Mouse (Mus musculus) kidney, postnatal 0 days (tissue): ENCODE results near the gene Afm. TPM values are rescaled to one million over a fixed set of nuclear protein-coding genes. Genes with fewer than 3 reads are reported as not detected.

Experiments used
- ATAC-seq: fragments of 200-750 bp; cut with Nextera tagmentation; replicated peaks from 2 replicates; pipeline ENCODE4 v1.8.0; 2017; ENCODE audit warnings: low read depth, moderate number of reproducible peaks, moderate TSS enrichment, moderate library complexity; ENCODE audit not compliant: low FRiP score
- DNase-seq: peaks from one replicate; pipeline ENCODE4 v3.0.0-alpha.2; 2016; ENCODE audit warnings: low spot score
- H3K27ac ChIP-seq: fragments of 300-500 bp; sonication (generic); 2 replicates; pipeline ENCODE4 v1.5.1; 2014; ENCODE audit warnings: mild to moderate bottlenecking
- H3K27me3 ChIP-seq: fragments of 300-500 bp; sonication (generic); 2 replicates; pipeline ENCODE4 v1.6.1; 2014; ENCODE audit warnings: low read length, mixed read lengths; ENCODE audit not compliant: insufficient read depth
- H3K36me3 ChIP-seq: fragments of 300-500 bp; sonication (generic); 2 replicates; pipeline ENCODE4 v1.6.1; 2014; ENCODE audit warnings: low read length, mixed read lengths; ENCODE audit not compliant: insufficient read depth
- H3K4me1 ChIP-seq: fragments of 300-500 bp; sonication (generic); replicated peaks from 2 replicates; pipeline ENCODE4 v1.6.1; 2014; ENCODE audit warnings: antibody characterized with exemption, low read length, mixed read lengths; ENCODE audit not compliant: insufficient read depth
- H3K4me2 ChIP-seq: fragments of 300-500 bp; sonication (generic); 2 replicates; pipeline ENCODE4 v1.6.1; 2014; ENCODE audit warnings: mild to moderate bottlenecking, low read length, moderate library complexity, mixed read lengths
- H3K4me3 ChIP-seq: fragments of 300-500 bp; sonication (generic); replicated peaks from 2 replicates; pipeline ENCODE4 v1.5.1; 2014; ENCODE audit warnings: low read depth, low read length
- H3K9ac ChIP-seq: fragments of 300-500 bp; sonication (generic); 2 replicates; pipeline ENCODE4 v1.6.1; 2014; ENCODE audit warnings: low read depth, low read length
- H3K9me3 ChIP-seq: fragments of 300-500 bp; sonication (generic); replicated peaks from 2 replicates; pipeline ENCODE4 v1.6.1; 2016; ENCODE audit warnings: low read length, inconsistent platforms, mixed read lengths
- CTCF ChIP-seq: IDR thresholded peaks from 2 replicates; pipeline ENCODE4 v1.5.1; 2016; ENCODE audit warnings: antibody characterized with exemption, low read depth, mild to moderate bottlenecking, moderate library complexity
- WGBS: fragments of 180-500 bp; shearing (Covaris S2); extraction: QIAGEN DNeasy Blood & Tissue Kit; methylation state at CpG from one replicate; pipeline ENCODE4 v1.1.7; 2014; 5-methylcytosine and 5-hydroxymethylcytosine counted together
- polyA plus RNA-seq: library from polyadenylated mRNA; unstranded; fragments of >200 nt; fragmentation: Nextera tagmentation; extraction: Ambion mirVana; gene quantifications from 2 replicates; pipeline ENCODE4 v1.2.1, GENCODE M21; 2015

The Afm gene
- 22.0 and 22.8 TPM in 2 replicates for polyA plus RNA-seq

GRCm38 (mm10) chr5:90518356-90519100 lies at the start of gene Afm:
Gene Afm (plus strand): TSS chr5:90518932.
- Histone ChIP-seq H3K36me3 (no peaks in the 10 kb centered on the region), H3K27ac (peak within 1 kb of the TSS; percentile 83), H3K27me3 (no peaks in the 10 kb centered on the region), H3K4me3 (no peak within 1 kb of the TSS), H3K4me1 (no peaks in the 10 kb centered on the region), H3K9me3 (no peaks in the 10 kb centered on the region), H3K4me2 (peak within 1 kb of the TSS; percentile 15; the same call in 1 of the 2 replicates), H3K9ac (no peak within 1 kb of the TSS)
- no peak for TF ChIP-seq CTCF
- DNase-seq (peak; percentile 26), ATAC-seq (no peak; the same call in 1 of the 2 replicates)
- WGBS: 51% methylated on average over 6 of the region's 6 CpGs

- Histone ChIP-seq H3K4me1 (0 out of 2 replicates have a peak, but pooled peaks cover 3% of the 10 kb centered on the region), H3K4me3 (no peak overlapping the region), H3K9ac (no peak overlapping the region), H3K27me3 (no peaks in the 10 kb centered on the region), H3K9me3 (no peaks in the 10 kb centered on the region), H3K27ac (no peak overlapping the region), H3K4me2 (no peak overlapping the region), H3K36me3 (no peaks in the 10 kb centered on the region)
- WGBS: 81% methylated on average over 3 of the region's 3 CpGs
- TF ChIP-seq CTCF: no peak
- DNase-seq: no peak
- no peak for ATAC-seq
Measured at GRCm38 (mm10) chr5:90470836-90471235, 47.9 kb upstream of the Afm start.

GRCm38 (mm10) chr5:90473902-90474301 lies 44.8 kb upstream of the Afm start:
- no peaks in the 10 kb centered on the region for H3K9me3 ChIP-seq
- H3K27ac ChIP-seq: no peak overlapping the region
- no peak for TF ChIP-seq CTCF
- DNase-seq (no peak), ATAC-seq (no peak)
- H3K4me1 ChIP-seq: no peaks in the 10 kb centered on the region
- H3K36me3 ChIP-seq: no peaks in the 10 kb centered on the region
- no peak overlapping the region for H3K9ac ChIP-seq
- 82% methylated on average over 4 of the region's 4 CpGs for WGBS
- no peak overlapping the region for H3K4me3 ChIP-seq
- no peaks in the 10 kb centered on the region for H3K27me3 ChIP-seq
- H3K4me2 ChIP-seq: no peak overlapping the region

- no peak for ATAC-seq
- Histone ChIP-seq H3K36me3 (no peaks in the 10 kb centered on the region), H3K4me2 (no peak overlapping the region), H3K9me3 (no peaks in the 10 kb centered on the region), H3K4me1 (no peaks in the 10 kb centered on the region), H3K9ac (no peak overlapping the region), H3K27me3 (no peaks in the 10 kb centered on the region), H3K4me3 (no peak overlapping the region), H3K27ac (no peak overlapping the region)
- peak; percentile 31 for DNase-seq
- no peak for TF ChIP-seq CTCF
- 69% methylated on average over 5 of the region's 5 CpGs for WGBS
Measured at GRCm38 (mm10) chr5:90474369-90474768, 44.4 kb upstream of the Afm start.

- no peak for DNase-seq
- TF ChIP-seq CTCF: no peak
- H3K36me3 ChIP-seq: no peaks in the 10 kb centered on the region
- no peaks in the 10 kb centered on the region for H3K4me1 ChIP-seq
- H3K9ac ChIP-seq: no peak overlapping the region
- no peak overlapping the region for H3K27ac ChIP-seq
- ATAC-seq: no peak
- H3K4me2 ChIP-seq: no peak overlapping the region
- H3K4me3 ChIP-seq: no peak overlapping the region
- no peaks in the 10 kb centered on the region for H3K9me3 ChIP-seq
- WGBS: 66% methylated on average over 3 of the region's 3 CpGs
- no peaks in the 10 kb centered on the region for H3K27me3 ChIP-seq
Measured at GRCm38 (mm10) chr5:90476741-90477140, 42.0 kb upstream of the Afm start.

GRCm38 (mm10) chr5:90477308-90478140 lies 41.2 kb upstream of the Afm start:
- DNase-seq (no peak), ATAC-seq (no peak)
- Histone ChIP-seq H3K27ac (no peak overlapping the region), H3K27me3 (no peaks in the 10 kb centered on the region), H3K9me3 (no peaks in the 10 kb centered on the region), H3K4me3 (no peak overlapping the region), H3K4me1 (no peaks in the 10 kb centered on the region), H3K4me2 (no peak overlapping the region), H3K9ac (no peak overlapping the region), H3K36me3 (no peaks in the 10 kb centered on the region)
- 67% methylated on average over 7 of the region's 7 CpGs for WGBS
- TF ChIP-seq CTCF: no peak
